19 mouse cellular contexts compared by ENCODE assay signal in genomic region chr11:97477431-97477830, GRCm38 (mm10). TPM values are rescaled to one million over a fixed set of nuclear protein-coding genes. Genes with fewer than 3 reads are reported as not detected.
DNase-seq lines count a peak whose midpoint lies in the region; ATAC-seq and TF ChIP-seq lines count a peak whose summit lies in the region.
"Had no signal": no experiment of that assay in that cellular context is flagged by ENCODE, and none has a peak within 500 bp of the region (broad histone marks: within the 10 kb centered on the region; RNA-seq: fewer than 3 reads in every experiment).

No protein-coding gene starts in this region.

- no peak overlapping the region for H3K4me2 ChIP-seq in kidney, postnatal 0 days (ENCODE audit: low read length)
- no peak overlapping the region for H3K4me2 ChIP-seq in liver, embryonic 16.5 days (ENCODE audit: low read depth, low read length)
- no peak overlapping the region for H3K4me2 ChIP-seq in forebrain, embryonic 13.5 days
- H3K4me2 ChIP-seq: forebrain, embryonic 12.5 days; lung, embryonic 14.5 days had no signal

- no peak overlapping the region for H3K9ac ChIP-seq in kidney, postnatal 0 days (ENCODE audit: low read depth, low read length)
- H3K9ac ChIP-seq in liver, embryonic 16.5 days (ENCODE audit: low read depth, low read length) = no peak overlapping the region
- no peak overlapping the region for H3K9ac ChIP-seq in forebrain, embryonic 13.5 days
- H3K9ac ChIP-seq: forebrain, embryonic 12.5 days; lung, embryonic 14.5 days had no signal

- H3K27ac ChIP-seq in kidney, postnatal 0 days = no peak overlapping the region
- H3K27ac ChIP-seq in liver, embryonic 16.5 days (ENCODE audit: low read length) = 0 out of 2 replicates have a peak overlapping the region, but pooled peaks have one; percentile 17
- no peak overlapping the region for H3K27ac ChIP-seq in forebrain, embryonic 13.5 days
- H3K27ac ChIP-seq: forebrain, embryonic 12.5 days had no signal

- DNase-seq in adrenal gland, adult 2 months = peak; percentile 58
- DNase-seq in adrenal gland, postnatal 10 days = no peak
- DNase-seq in kidney, postnatal 0 days (ENCODE audit: low spot score) = peak; percentile 36
- DNase-seq in kidney, adult 18-20 months = no peak
- peak; percentile 60 for DNase-seq in cerebellum, adult 8-10 months
- no peak for DNase-seq in B cell, adult 2 months
- DNase-seq: lung, embryonic 14.5 days; right cerebral cortex, postnatal 14 days had no signal

- H3K9me3 ChIP-seq in kidney, postnatal 0 days (replicated peaks; ENCODE audit: low read length) = no peaks in the 10 kb centered on the region
- no peaks in the 10 kb centered on the region for H3K9me3 ChIP-seq in liver, embryonic 16.5 days (replicated peaks; ENCODE audit: control insufficient read depth, low read length)
- H3K9me3 ChIP-seq in forebrain, embryonic 13.5 days (replicated peaks) = no peaks in the 10 kb centered on the region
- H3K9me3 ChIP-seq: forebrain, embryonic 12.5 days; megakaryocyte, embryonic 14.5 days had no signal

- H3K36me3 ChIP-seq in kidney, postnatal 0 days (ENCODE audit: insufficient read depth, low read length) = peaks cover 27% of the 10 kb centered on the region; the same call in 1 of the 2 replicates
- peaks cover 93% of the 10 kb centered on the region for H3K36me3 ChIP-seq in liver, embryonic 16.5 days (ENCODE audit: control insufficient read depth, insufficient read depth)
- peaks cover 38% of the 10 kb centered on the region for H3K36me3 ChIP-seq in forebrain, embryonic 13.5 days (ENCODE audit: poor library complexity, severe bottlenecking)

- no peak for TF ChIP-seq CTCF in kidney, postnatal 0 days (IDR thresholded peaks at IDR 0.05; ENCODE audit: low read depth)

- peaks cover 3% of the 10 kb centered on the region for H3K4me1 ChIP-seq in kidney, postnatal 0 days (replicated peaks; ENCODE audit: insufficient read depth, low read length)
- H3K4me1 ChIP-seq in liver, embryonic 16.5 days (ENCODE audit: control insufficient read depth, low read depth, low read length) = peaks cover 9% of the 10 kb centered on the region
- no peaks in the 10 kb centered on the region for H3K4me1 ChIP-seq in forebrain, embryonic 13.5 days
- H3K4me1 ChIP-seq: forebrain, embryonic 12.5 days had no signal

- ATAC-seq in kidney, postnatal 0 days (replicated peaks; ENCODE audit: low FRiP score, low read depth) = no peak
- ATAC-seq in liver, embryonic 16.5 days (ENCODE audit: low read depth) = peak; percentile 63
- no peak for ATAC-seq in forebrain, embryonic 13.5 days
- ATAC-seq: inflammation-experienced regulatory T-cells, adult 6 months had no signal

- no peaks in the 10 kb centered on the region for H3K27me3 ChIP-seq in kidney, postnatal 0 days (ENCODE audit: insufficient read depth, low read length)
- H3K27me3 ChIP-seq in liver, embryonic 16.5 days (ENCODE audit: control insufficient read depth, insufficient read depth, low read depth, low read length) = no peaks in the 10 kb centered on the region
- H3K27me3 ChIP-seq in forebrain, embryonic 13.5 days = no peaks in the 10 kb centered on the region
- H3K27me3 ChIP-seq: forebrain, embryonic 12.5 days; megakaryocyte, embryonic 14.5 days had no signal

- 42% methylated on average over 7 of the region's 7 CpGs for WGBS in kidney, postnatal 0 days
- 81% methylated on average over 7 of the region's 7 CpGs for WGBS in liver, embryonic 16.5 days (ENCODE audit: insufficient replicate concordance)
- WGBS in forebrain, embryonic 13.5 days = 79% methylated on average over 7 of the region's 7 CpGs

- H3K4me3 ChIP-seq in kidney, postnatal 0 days (replicated peaks; ENCODE audit: low read depth, low read length) = no peak overlapping the region
- H3K4me3 ChIP-seq in liver, embryonic 16.5 days (ENCODE audit: low read depth, low read length) = no peak overlapping the region
- H3K4me3 ChIP-seq in forebrain, embryonic 13.5 days = no peak overlapping the region
- H3K4me3 ChIP-seq: forebrain, embryonic 12.5 days; megakaryocyte, embryonic 14.5 days had no signal

RNA-seq across cellular contexts. Expression of gene 4933428G20Rik, which starts 22.7 kb away (rescaled TPM):
- total RNA-seq in adrenal gland, adult 2 months (2021) = under 1 TPM in 1 of 2 experiments, not detected in 1; 0.59 TPM
- 0.07 and 0.09 TPM in 2 replicates for polyA plus RNA-seq in adrenal gland, adult 2 months (2012; rRNA removed)
- total RNA-seq in adrenal gland, postnatal 10 days (2021) = under 1 TPM in 1 of 2 experiments, not detected in 1; 0.18 TPM
- polyA plus RNA-seq in kidney, postnatal 0 days (2015; fragmentation: Nextera tagmentation; extraction: Ambion mirVana) = 0.08 and 0.28 TPM in 2 replicates
- polyA plus RNA-seq in liver, embryonic 16.5 days (2015; fragmentation: Nextera tagmentation; extraction: Ambion mirVana) = 0.46 and 0.59 TPM in 2 replicates
- polyA plus RNA-seq in forebrain, embryonic 13.5 days (2015; fragmentation: Nextera tagmentation; extraction: Ambion mirVana) = 0.46 and 1.0 TPM in 2 replicates
- total RNA-seq: gastrocnemius, adult 18-20 months; heart, adult 8-10 months; heart, postnatal 25 days; left cerebral cortex, postnatal 25 days; monocyte, adult 5-6 weeks had no signal
- polyA plus RNA-seq: embryonic facial prominence, embryonic 11.5 days; inflammation-experienced regulatory T-cells, adult 6 months had no signal

Comparison
In these comparisons a context has a peak if more than half of its experiments do, and no peak if none do; other contexts are left out.
1. DNase-seq: peak in adrenal gland, adult 2 months (single experiment), kidney, postnatal 0 days (single experiment) and cerebellum, adult 8-10 months (single experiment); none in adrenal gland, postnatal 10 days (single experiment), kidney, adult 18-20 months (single experiment) and B cell, adult 2 months (0 of 2).